Mouse (Mus musculus): ENCODE results near the gene Ghdc. TPM values are rescaled to one million over a fixed set of nuclear protein-coding genes. Genes with fewer than 3 reads are reported as not detected.

Gene Ghdc
- polyA plus RNA-seq, 3 experiments from 2014 or later, result 1.7 to 2.6 (median 2.1) TPM

DNA sequence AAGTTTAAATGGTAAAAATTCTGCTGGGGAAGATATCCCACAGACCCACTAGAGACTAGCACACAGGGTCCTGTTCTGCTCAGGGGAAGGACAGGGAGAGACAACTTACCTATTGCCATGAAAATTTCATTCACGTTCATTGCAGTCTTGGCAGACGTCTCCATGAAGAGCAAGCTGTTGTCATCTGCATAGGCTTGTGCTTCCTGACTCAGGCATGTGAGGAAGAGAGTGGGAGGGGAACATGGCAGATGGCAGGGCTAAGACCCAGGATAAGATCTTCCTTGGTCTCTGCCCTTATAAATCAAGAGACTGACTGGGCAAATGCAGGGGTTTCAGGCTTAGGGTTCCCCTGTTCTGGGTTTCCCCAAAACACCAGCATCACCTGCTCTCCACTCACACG, 54.1 kb downstream of the Ghdc start:
- ATAC-seq, result no peak

Other genes starting within 250 kb of the Ghdc start
- 10 to 100 TPM; 72.3 to 78.0 (median 76.2) TPM for gene Acly, start 243.0 kb downstream of the Ghdc start, polyA plus RNA-seq (2017; shearing (Covaris generic))
- under 1 TPM in 2 of 3 experiments, not detected in 1; 0.15 to 0.21 TPM for gene Ttc25, start 225.3 kb downstream of the Ghdc start, polyA plus RNA-seq (2017; shearing (Covaris generic))
- gene Cnp, start 196.1 kb downstream of the Ghdc start, polyA plus RNA-seq (2017; shearing (Covaris generic)), result 100 to 1,000 TPM; 159 to 192 (median 165) TPM
- gene Nkiras2, start 151.7 kb downstream of the Ghdc start, polyA plus RNA-seq (2017; shearing (Covaris generic)), result 10 to 100 TPM; 24.1 to 32.6 (median 27.2) TPM
- 100 to 1,000 TPM; 283 to 389 (median 360) TPM for gene Dnajc7, start 150.8 kb downstream of the Ghdc start, polyA plus RNA-seq (2017; shearing (Covaris generic))
- not detected for gene Zfp385c, start 78.5 kb downstream of the Ghdc start, polyA plus RNA-seq (2017; shearing (Covaris generic))
- 10 to 100 TPM; 27.4 to 48.6 (median 29.4) TPM for gene Dhx58, start 66.7 kb downstream of the Ghdc start, polyA plus RNA-seq (2017; shearing (Covaris generic))
- gene Kat2a, start 58.5 kb downstream of the Ghdc start, polyA plus RNA-seq (2017; shearing (Covaris generic)), result 10 to 100 TPM in 2 of 3 experiments, 1 to 10 TPM in 1; 7.0 to 12.4 (median 12.4) TPM
- 1 to 10 TPM in 1 of 3 experiments, not detected in 2; 1.1 TPM for gene Hspb9, start 57.1 kb downstream of the Ghdc start, polyA plus RNA-seq (2017; shearing (Covaris generic))
- 10 to 100 TPM; 24.7 to 54.7 (median 48.7) TPM for gene Rab5c, start 32.7 kb downstream of the Ghdc start, polyA plus RNA-seq (2017; shearing (Covaris generic))
- under 1 TPM in 1 of 3 experiments, not detected in 2; 0.47 TPM for gene Kcnh4, start 11.0 kb downstream of the Ghdc start, polyA plus RNA-seq (2017; shearing (Covaris generic))
- gene Hcrt, start 8.0 kb downstream of the Ghdc start, polyA plus RNA-seq (2017; shearing (Covaris generic)), result not detected
- gene Stat5b, start 79.8 kb upstream of the Ghdc start, polyA plus RNA-seq (2017; shearing (Covaris generic)), result 10 to 100 TPM; 25.2 to 40.4 (median 33.7) TPM
- gene Stat5a, start 88.4 kb upstream of the Ghdc start, polyA plus RNA-seq (2017; shearing (Covaris generic)), result 10 to 100 TPM; 31.2 to 34.1 (median 31.3) TPM
- gene Stat3, start 168.6 kb upstream of the Ghdc start, polyA plus RNA-seq (2017; shearing (Covaris generic)), result 100 to 1,000 TPM in 1 of 3 experiments, 10 to 100 TPM in 2; 79.3 to 111 (median 99.2) TPM
- under 1 TPM in 2 of 3 experiments, not detected in 1; 0.09 to 0.26 TPM for gene Cavin1, start 199.9 kb upstream of the Ghdc start, polyA plus RNA-seq (2017; shearing (Covaris generic))
- 1 to 10 TPM; 1.3 to 7.7 (median 6.8) TPM for gene Atp6v0a1, start 238.5 kb upstream of the Ghdc start, polyA plus RNA-seq (2017; shearing (Covaris generic))

All from inflammation-experienced regulatory T-cells, adult 6 months (primary cell).